Mouse (Mus musculus) lung, adult 18-20 months (tissue): Measurements from ENCODE around the gene Sgms1.
"Not testable (repeated sequence)": the region's sequence is repeated elsewhere in the genome, so short reads cannot be mapped to it uniquely, and the experiment has no call there.

Source experiments
- DNase-seq, 2 experiments: peaks; one replicate each; pipeline ENCODE4 v3.0.0; 2022; ENCODE audit warnings: mixed read lengths in 2 of 2

The Sgms1 gene

GRCm38 (mm10) chr19:32173522-32174184 lies 215.9 kb downstream of the Sgms1 start:
- no peak for DNase-seq

- DNase-seq: peak; percentile 39 to 59
Observed at GRCm38 (mm10) chr19:32172511-32172981, 217.0 kb downstream of the Sgms1 start.

- no peak for DNase-seq
Observed at GRCm38 (mm10) chr19:32171981-32172380, 217.5 kb downstream of the Sgms1 start.

- peak; percentile 74 to 85 for DNase-seq
Observed at GRCm38 (mm10) chr19:32169634-32170540, 219.6 kb downstream of the Sgms1 start.

GRCm38 (mm10) chr19:32168031-32168430 lies 221.5 kb downstream of the Sgms1 start:
- no peak for DNase-seq

- DNase-seq: no peak
Observed at GRCm38 (mm10) chr19:32166823-32167605, 222.5 kb downstream of the Sgms1 start.

GRCm38 (mm10) chr19:32165711-32166110 lies 223.8 kb downstream of the Sgms1 start:
- DNase-seq: no peak

GRCm38 (mm10) chr19:32164128-32164527 lies 225.4 kb downstream of the Sgms1 start:
- DNase-seq: no peak

GRCm38 (mm10) chr19:32159944-32160343 lies 229.6 kb downstream of the Sgms1 start:
- DNase-seq: no peak

GRCm38 (mm10) chr19:32159168-32159567 lies 230.3 kb downstream of the Sgms1 start:
- DNase-seq: peak in 1 of 2 experiments; percentile 37

GRCm38 (mm10) chr19:32157045-32157444 lies 232.5 kb downstream of the Sgms1 start:
- no peak for DNase-seq

- no peak for DNase-seq
Observed at GRCm38 (mm10) chr19:32152529-32152928, 237.0 kb downstream of the Sgms1 start.

GRCm38 (mm10) chr19:32148710-32149109 lies 240.8 kb downstream of the Sgms1 start:
- no peak for DNase-seq

- DNase-seq: no peak
Observed at GRCm38 (mm10) chr19:32142383-32142782, 247.1 kb downstream of the Sgms1 start.

- DNase-seq: no peak
Observed at GRCm38 (mm10) chr19:32138361-32139088, 251.0 kb downstream of the Sgms1 start.

- DNase-seq: no peak
Observed at GRCm38 (mm10) chr19:32137904-32138303, 251.6 kb downstream of the Sgms1 start.

- peak in 1 of 2 experiments; percentile 23 for DNase-seq
Observed at GRCm38 (mm10) chr19:32136888-32137625, 252.5 kb downstream of the Sgms1 start.

- DNase-seq: not testable (repeated sequence)
Observed at GRCm38 (mm10) chr19:32131707-32132488, 257.6 kb downstream of the Sgms1 start.

GRCm38 (mm10) chr19:32129281-32129680 lies 260.2 kb downstream of the Sgms1 start:
- no peak for DNase-seq

- DNase-seq: no peak
Observed at GRCm38 (mm10) chr19:32127180-32127850, 262.2 kb downstream of the Sgms1 start.
